Mouse (Mus musculus) cortical plate, adult 2 months (tissue): ENCODE data around the gene Hhat.

Source experiments
- CTCF ChIP-seq: fragments of 200-500 bp; IDR thresholded peaks from 2 replicates; pipeline ENCODE4 v1.5.1; 2011; ENCODE audit warnings: mild to moderate bottlenecking, control low read depth, low read length; ENCODE audit not compliant: insufficient read depth; ENCODE audit errors: extremely low read depth
- POLR2A ChIP-seq: fragments of 200-500 bp; IDR thresholded peaks from 2 replicates; pipeline ENCODE4 v1.6.1; 2011; ENCODE audit warnings: mild to moderate bottlenecking, low read length, control low read depth; ENCODE audit not compliant: insufficient read depth; ENCODE audit errors: extremely low read depth

- TF ChIP-seq CTCF (no peak), POLR2A (no peak)
Observed at GRCm38 (mm10) chr1:192797011-192797274, 25.9 kb upstream of the Hhat start.
